Mouse (Mus musculus) embryonic facial prominence, embryonic 14.5 days (tissue): ENCODE measurements around the gene Fam71f1. TPM values are rescaled to one million over a fixed set of nuclear protein-coding genes. Genes with fewer than 3 reads are reported as not detected.
"Not testable (repeated sequence)": the region's sequence is repeated elsewhere in the genome, so short reads cannot be mapped to it uniquely, and the experiment has no call there.

Experiments used
- ATAC-seq: fragments of 200-750 bp; cut with Nextera tagmentation; 2 replicates; pipeline ENCODE4 v1.8.0; 2017; ENCODE audit warnings: low read depth, moderate number of reproducible peaks, moderate TSS enrichment
- DNase-seq: peaks from one replicate; pipeline ENCODE4 v3.0.0-alpha.2; 2015; ENCODE audit warnings: low spot score
- H3K27ac ChIP-seq: fragments of 300-500 bp; sonication (generic); replicated peaks from 2 replicates; pipeline ENCODE4 v1.5.1; 2014; ENCODE audit warnings: low read depth, mild to moderate bottlenecking, low read length, moderate library complexity
- H3K27me3 ChIP-seq: fragments of 300-500 bp; sonication (generic); replicated peaks from 2 replicates; pipeline ENCODE4 v1.6.1; 2014; ENCODE audit warnings: low read length; ENCODE audit not compliant: control insufficient read depth, insufficient read depth
- H3K36me3 ChIP-seq: fragments of 300-500 bp; sonication (generic); 2 replicates; pipeline ENCODE4 v1.6.1; 2014; ENCODE audit warnings: low read length, mixed read lengths; ENCODE audit not compliant: control insufficient read depth, insufficient read depth
- H3K4me1 ChIP-seq: fragments of 300-500 bp; sonication (generic); 2 replicates; pipeline ENCODE4 v1.6.1; 2014; ENCODE audit warnings: antibody characterized with exemption, low read length; ENCODE audit not compliant: control insufficient read depth, insufficient read depth
- H3K4me2 ChIP-seq: fragments of 300-500 bp; sonication (generic); 2 replicates; pipeline ENCODE4 v1.6.1; 2014; ENCODE audit warnings: low read depth, mild to moderate bottlenecking, low read length, moderate library complexity, mixed read lengths
- H3K4me3 ChIP-seq: fragments of 300-500 bp; sonication (generic); 2 replicates; pipeline ENCODE4 v1.5.1; 2014; ENCODE audit warnings: low read depth, mild to moderate bottlenecking, low read length
- H3K9ac ChIP-seq: fragments of 300-500 bp; sonication (generic); 2 replicates; pipeline ENCODE4 v1.6.1; 2014; ENCODE audit warnings: low read depth, mild to moderate bottlenecking, low read length, moderate library complexity, mixed read lengths
- H3K9me3 ChIP-seq: fragments of 300-500 bp; sonication (generic); 2 replicates; pipeline ENCODE4 v1.6.1; 2016; ENCODE audit warnings: low read length; ENCODE audit not compliant: control insufficient read depth
- WGBS: fragments of 180-500 bp; shearing (Covaris S2); extraction: QIAGEN DNeasy Blood & Tissue Kit; methylation state at CpG from one replicate; pipeline ENCODE4 v1.1.7; 2014; 5-methylcytosine and 5-hydroxymethylcytosine counted together
- polyA plus RNA-seq: library from polyadenylated mRNA; unstranded; fragments of >200 nt; fragmentation: Nextera tagmentation; extraction: Ambion mirVana; gene quantifications from 2 replicates; pipeline ENCODE4 v1.2.1, GENCODE M21; 2014

Fam71f1 gene
- polyA plus RNA-seq, 1 experiment from 2014 or later: 0.17 TPM

GRCm38 (mm10) chr6:29317286-29317685 is 1.7 kb upstream of the Fam71f1 start:
- no peak overlapping the region for H3K9ac ChIP-seq
- no peak for DNase-seq
- H3K9me3 ChIP-seq: no peaks in the 10 kb centered on the region
- no peak overlapping the region for H3K4me2 ChIP-seq
- no peaks in the 10 kb centered on the region for H3K27me3 ChIP-seq
- H3K4me1 ChIP-seq: no peaks in the 10 kb centered on the region
- 61% methylated on average over 2 of the region's 2 CpGs for WGBS
- H3K27ac ChIP-seq: no peak overlapping the region
- H3K4me3 ChIP-seq: no peak overlapping the region
- H3K36me3 ChIP-seq: no peaks in the 10 kb centered on the region
- no peak for ATAC-seq

GRCm38 (mm10) chr6:29317941-29318340 is 999 bp upstream of the Fam71f1 start:
- Histone ChIP-seq H3K27me3 (no peaks in the 10 kb centered on the region), H3K4me2 (no peak overlapping the region), H3K4me3 (no peak overlapping the region), H3K4me1 (no peaks in the 10 kb centered on the region), H3K9ac (no peak overlapping the region), H3K9me3 (no peaks in the 10 kb centered on the region), H3K36me3 (no peaks in the 10 kb centered on the region), H3K27ac (no peak overlapping the region)
- 60% methylated on average over 3 of the region's 3 CpGs for WGBS
- ATAC-seq: no peak
- no peak for DNase-seq

- 59% methylated on average over 6 of the region's 6 CpGs for WGBS
- Histone ChIP-seq H3K4me2 (no peak overlapping the region), H3K36me3 (no peaks in the 10 kb centered on the region), H3K4me1 (no peaks in the 10 kb centered on the region), H3K9ac (no peak overlapping the region), H3K27me3 (no peaks in the 10 kb centered on the region), H3K27ac (no peak overlapping the region), H3K9me3 (no peaks in the 10 kb centered on the region), H3K4me3 (no peak overlapping the region)
- DNase-seq (no peak), ATAC-seq (no peak)
These were observed 2.6 kb downstream of the Fam71f1 start for GRCm38 (mm10) chr6:29321586-29321985.

GRCm38 (mm10) chr6:29322147-29322546 is 3.2 kb downstream of the Fam71f1 start:
- H3K27ac ChIP-seq: no peak overlapping the region
- H3K27me3 ChIP-seq: no peaks in the 10 kb centered on the region
- ATAC-seq (no peak), DNase-seq (no peak)
- no peak overlapping the region for H3K4me2 ChIP-seq
- H3K4me3 ChIP-seq: no peak overlapping the region
- H3K36me3 ChIP-seq: no peaks in the 10 kb centered on the region
- H3K9ac ChIP-seq: no peak overlapping the region
- H3K9me3 ChIP-seq: no peaks in the 10 kb centered on the region
- H3K4me1 ChIP-seq: no peaks in the 10 kb centered on the region
- 87% methylated on average over 7 of the region's 7 CpGs for WGBS

GRCm38 (mm10) chr6:29322735-29323134 is 3.8 kb downstream of the Fam71f1 start:
- Histone ChIP-seq H3K4me2 (no peak overlapping the region), H3K27ac (no peak overlapping the region), H3K4me3 (no peak overlapping the region), H3K36me3 (no peaks in the 10 kb centered on the region), H3K9me3 (no peaks in the 10 kb centered on the region), H3K9ac (no peak overlapping the region), H3K27me3 (no peaks in the 10 kb centered on the region), H3K4me1 (no peaks in the 10 kb centered on the region)
- WGBS: 73% methylated on average over 4 of the region's 4 CpGs
- DNase-seq (no peak), ATAC-seq (no peak)

GRCm38 (mm10) chr6:29326961-29327360 is 8.0 kb downstream of the Fam71f1 start:
- H3K4me1 ChIP-seq: no peaks in the 10 kb centered on the region
- no peak overlapping the region for H3K9ac ChIP-seq
- no peak overlapping the region for H3K4me3 ChIP-seq
- H3K27me3 ChIP-seq: no peaks in the 10 kb centered on the region
- 81% methylated on average over 9 of the region's 9 CpGs for WGBS
- H3K36me3 ChIP-seq: no peaks in the 10 kb centered on the region
- no peak overlapping the region for H3K27ac ChIP-seq
- H3K9me3 ChIP-seq: no peaks in the 10 kb centered on the region
- H3K4me2 ChIP-seq: no peak overlapping the region
- ATAC-seq (no peak), DNase-seq (no peak)

GRCm38 (mm10) chr6:29329514-29329913 is 10.6 kb downstream of the Fam71f1 start:
- no peak overlapping the region for H3K4me3 ChIP-seq
- H3K9me3 ChIP-seq: no peaks in the 10 kb centered on the region
- no peaks in the 10 kb centered on the region for H3K36me3 ChIP-seq
- ATAC-seq (no peak), DNase-seq (no peak)
- H3K4me1 ChIP-seq: no peaks in the 10 kb centered on the region
- no peak overlapping the region for H3K4me2 ChIP-seq
- 63% methylated on average over 4 of the region's 4 CpGs for WGBS
- no peak overlapping the region for H3K27ac ChIP-seq
- H3K9ac ChIP-seq: no peak overlapping the region
- 0 out of 2 replicates have a peak, but pooled peaks cover 2% of the 10 kb centered on the region for H3K27me3 ChIP-seq

- 98% methylated on average over 2 of the region's 2 CpGs for WGBS
- H3K9ac ChIP-seq, ATAC-seq, H3K4me2 ChIP-seq, H3K27me3 ChIP-seq, H3K9me3 ChIP-seq, H3K36me3 ChIP-seq, DNase-seq, H3K4me3 ChIP-seq, H3K27ac ChIP-seq: not testable (repeated sequence)
- H3K4me1 ChIP-seq: peaks cover 21% of the 10 kb centered on the region
These were observed 27.6 kb downstream of the Fam71f1 start for GRCm38 (mm10) chr6:29346512-29346911.

- H3K27me3 ChIP-seq: no peaks in the 10 kb centered on the region
- H3K4me3 ChIP-seq: peak overlapping the region; percentile 91
- peak overlapping the region; percentile 98 for H3K9ac ChIP-seq
- peaks cover 21% of the 10 kb centered on the region for H3K4me1 ChIP-seq
- H3K27ac ChIP-seq: peak overlapping the region; percentile 92
- WGBS: 33% methylated on average over 7 of the region's 7 CpGs
- ATAC-seq (no peak), DNase-seq (no peak)
- no peaks in the 10 kb centered on the region for H3K36me3 ChIP-seq
- H3K4me2 ChIP-seq: peak overlapping the region; percentile 64
- H3K9me3 ChIP-seq: no peaks in the 10 kb centered on the region
These were observed 28.2 kb downstream of the Fam71f1 start for GRCm38 (mm10) chr6:29347189-29347588.
